Comparison of ENCODE assay signal across 11 mouse cellular contexts in genomic region chr7:96230006-96230719, GRCm38 (mm10). TPM values are rescaled to one million over a fixed set of nuclear protein-coding genes. Genes with fewer than 3 reads are reported as not detected.
DNase-seq lines count a peak whose midpoint lies in the region; ATAC-seq lines count a peak whose summit lies in the region.
"Had no signal": no experiment of that assay in that cellular context is flagged by ENCODE, and none has a peak within 500 bp of the region (broad histone marks: within the 10 kb centered on the region; RNA-seq: fewer than 3 reads in every experiment).

No protein-coding gene starts in this region.

- DNase-seq in neural tube, embryonic 10.5 days (ENCODE audit: extremely low spot score, low spot score), result no peak
- no peak for DNase-seq in limb, embryonic 10.5 days (ENCODE audit: low spot score)
- peak; percentile 74 for DNase-seq in telencephalon, adult 2 months (ENCODE audit: low read depth, low spot score)
- DNase-seq: right cerebral cortex, postnatal 14 days had no signal

- ATAC-seq in hindbrain, embryonic 12.5 days (ENCODE audit: low FRiP score), result peak; percentile 11; the same call in 1 of the 2 replicates
- ATAC-seq in hindbrain, embryonic 16.5 days, result no peak
- ATAC-seq in neural tube, embryonic 12.5 days (ENCODE audit: low FRiP score, low read depth), result no peak
- ATAC-seq in granulocyte monocyte progenitor cell, adult 5-6 weeks (replicated peaks; ENCODE audit: poor library complexity, severe bottlenecking), result no peak
- no peak for ATAC-seq in megakaryocyte-erythroid progenitor cell, adult 5-6 weeks (replicated peaks; ENCODE audit: low FRiP score, low TSS enrichment, poor library complexity, severe bottlenecking)

- peak overlapping the region; percentile 35; the same call in 1 of the 2 replicates for H3K27ac ChIP-seq in hindbrain, embryonic 12.5 days
- no peak overlapping the region for H3K27ac ChIP-seq in hindbrain, embryonic 16.5 days (ENCODE audit: low read depth, low read length)
- H3K27ac ChIP-seq in neural tube, embryonic 12.5 days, result 0 out of 2 replicates have a peak overlapping the region, but pooled peaks have one; percentile 37
- peak overlapping the region; percentile 1; the same call in 1 of the 2 replicates for H3K27ac ChIP-seq in limb, embryonic 10.5 days

- 71% methylated on average over 8 of the region's 8 CpGs for WGBS in hindbrain, embryonic 12.5 days
- 59% methylated on average over 8 of the region's 8 CpGs for WGBS in hindbrain, embryonic 16.5 days
- 65% methylated on average over 8 of the region's 8 CpGs for WGBS in neural tube, embryonic 12.5 days
- WGBS in limb, embryonic 10.5 days, result 68% methylated on average over 8 of the region's 8 CpGs

- H3K9ac ChIP-seq in hindbrain, embryonic 12.5 days, result no peak overlapping the region
- no peak overlapping the region for H3K9ac ChIP-seq in hindbrain, embryonic 16.5 days (ENCODE audit: low read depth, low read length)
- no peak overlapping the region for H3K9ac ChIP-seq in neural tube, embryonic 12.5 days

- no peak overlapping the region for H3K4me3 ChIP-seq in hindbrain, embryonic 12.5 days
- H3K4me3 ChIP-seq in hindbrain, embryonic 16.5 days (ENCODE audit: low read length), result no peak overlapping the region
- H3K4me3 ChIP-seq in neural tube, embryonic 12.5 days, result no peak overlapping the region
- no peak overlapping the region for H3K4me3 ChIP-seq in limb, embryonic 10.5 days
- H3K4me3 ChIP-seq: megakaryocyte, embryonic 14.5 days had no signal

- no peaks in the 10 kb centered on the region for H3K9me3 ChIP-seq in hindbrain, embryonic 12.5 days (replicated peaks)
- no peaks in the 10 kb centered on the region for H3K9me3 ChIP-seq in hindbrain, embryonic 16.5 days (ENCODE audit: control insufficient read depth, low read length)
- H3K9me3 ChIP-seq in neural tube, embryonic 12.5 days, result no peaks in the 10 kb centered on the region
- no peaks in the 10 kb centered on the region for H3K9me3 ChIP-seq in limb, embryonic 10.5 days (replicated peaks)

- no peaks in the 10 kb centered on the region for H3K27me3 ChIP-seq in hindbrain, embryonic 12.5 days
- H3K27me3 ChIP-seq in hindbrain, embryonic 16.5 days (replicated peaks; ENCODE audit: control insufficient read depth, insufficient read depth, low read length), result no peaks in the 10 kb centered on the region
- H3K27me3 ChIP-seq in neural tube, embryonic 12.5 days (replicated peaks), result no peaks in the 10 kb centered on the region
- H3K27me3 ChIP-seq in limb, embryonic 10.5 days (ENCODE audit: low read depth, poor library complexity, severe bottlenecking), result no peaks in the 10 kb centered on the region
- H3K27me3 ChIP-seq: megakaryocyte, embryonic 14.5 days had no signal

- no peak overlapping the region for H3K4me2 ChIP-seq in hindbrain, embryonic 12.5 days (replicated peaks)
- no peak overlapping the region for H3K4me2 ChIP-seq in hindbrain, embryonic 16.5 days (ENCODE audit: low read length)
- H3K4me2 ChIP-seq in neural tube, embryonic 12.5 days (replicated peaks), result no peak overlapping the region

- no peaks in the 10 kb centered on the region for H3K36me3 ChIP-seq in hindbrain, embryonic 12.5 days
- no peaks in the 10 kb centered on the region for H3K36me3 ChIP-seq in hindbrain, embryonic 16.5 days (ENCODE audit: control insufficient read depth, insufficient read depth, low read length)
- no peaks in the 10 kb centered on the region for H3K36me3 ChIP-seq in neural tube, embryonic 12.5 days
- no peaks in the 10 kb centered on the region for H3K36me3 ChIP-seq in limb, embryonic 10.5 days
- H3K36me3 ChIP-seq: G1E had no signal

- peaks cover 15% of the 10 kb centered on the region for H3K4me1 ChIP-seq in hindbrain, embryonic 12.5 days
- H3K4me1 ChIP-seq in hindbrain, embryonic 16.5 days (ENCODE audit: control insufficient read depth, insufficient read depth, low read depth, low read length), result peaks cover 5% of the 10 kb centered on the region
- H3K4me1 ChIP-seq in neural tube, embryonic 12.5 days, result no peaks in the 10 kb centered on the region; the same call in 1 of the 2 replicates
- peaks cover 16% of the 10 kb centered on the region for H3K4me1 ChIP-seq in limb, embryonic 10.5 days
- H3K4me1 ChIP-seq: megakaryocyte, embryonic 14.5 days had no signal

RNA-seq across cellular contexts. Expression of gene Tenm4, which starts 59.1 kb away (rescaled TPM):
- polyA plus RNA-seq in hindbrain, embryonic 12.5 days (2016; fragmentation: Nextera tagmentation; extraction: Ambion mirVana), result 38.5 and 43.1 TPM in 2 replicates
- 32.4 and 33.2 TPM in 2 replicates for polyA plus RNA-seq in hindbrain, embryonic 16.5 days (2015; fragmentation: Nextera tagmentation; extraction: Ambion mirVana)
- polyA plus RNA-seq in neural tube, embryonic 12.5 days (2016; fragmentation: Nextera tagmentation; extraction: Ambion mirVana), result 33.0 and 35.0 TPM in 2 replicates
- 25.1 and 32.1 TPM in 2 replicates for polyA plus RNA-seq in limb, embryonic 10.5 days (2016; fragmentation: Nextera tagmentation; extraction: Ambion mirVana)
- not detected in 2 replicates for total RNA-seq in granulocyte monocyte progenitor cell, adult 5-6 weeks (2014; fragmentation: Nextera tagmentation)
- total RNA-seq in granulocyte monocyte progenitor cell, adult 5-6 weeks (2017), result not detected in 2 replicates
- 0.89 TPM in 1 of 2 replicates, not detected in the other for total RNA-seq in megakaryocyte-erythroid progenitor cell, adult 5-6 weeks (2014; fragmentation: Nextera tagmentation)
- 0.11 and 0.14 TPM in 2 replicates for total RNA-seq in megakaryocyte-erythroid progenitor cell, adult 5-6 weeks (2017)
